Mouse (Mus musculus): ENCODE measurements around the gene Eef1g. TPM values are rescaled to one million over a fixed set of nuclear protein-coding genes. Genes with fewer than 3 reads are reported as not detected.

Gene Eef1g
- polyA plus RNA-seq, 1 experiment from 2014 or later = 476 TPM

GRCm38 (mm10) chr19:8988346-8989065 is 21.7 kb downstream of the Eef1g start:
- WGBS = 7% methylated on average over 15 of the region's 15 CpGs
- Histone ChIP-seq H3K9ac (replicated peaks) (peak overlapping the region; percentile 88), H3K27ac (peak overlapping the region; percentile 96), H3K9me3 (no peaks in the 10 kb centered on the region), H3K4me3 (replicated peaks) (peak overlapping the region; percentile 81), H3K36me3 (no peaks in the 10 kb centered on the region), H3K27me3 (no peaks in the 10 kb centered on the region), H3K4me2 (peak overlapping the region; percentile 79), H3K4me1 (replicated peaks) (peaks cover 62% of the 10 kb centered on the region)
- ATAC-seq (ENCODE audit: insufficient number of reproducible peaks, insufficient read depth, low FRiP score, low TSS enrichment, low read depth) = no peak

GRCm38 (mm10) chr19:8989066-8989566 is 22.3 kb downstream of the Eef1g start, which contains the start of gene Ahnak:
Gene Ahnak (plus strand): TSS chr19:8989284.
- Histone ChIP-seq H3K4me1 (replicated peaks) (peaks cover 58% of the 10 kb centered on the region), H3K27ac (peak within 1 kb of the TSS; percentile 96), H3K4me2 (peak within 1 kb of the TSS; percentile 79), H3K36me3 (no peaks in the 10 kb centered on the region), H3K9ac (replicated peaks) (peak within 1 kb of the TSS; percentile 88), H3K4me3 (replicated peaks) (peak within 1 kb of the TSS; percentile 81), H3K9me3 (no peaks in the 10 kb centered on the region), H3K27me3 (no peaks in the 10 kb centered on the region)
- ATAC-seq (ENCODE audit: insufficient number of reproducible peaks, insufficient read depth, low FRiP score, low TSS enrichment, low read depth) = peak; percentile 48
- WGBS = under 1% methylated on average over 41 of the region's 42 CpGs

- no peaks in the 10 kb centered on the region for H3K36me3 ChIP-seq
- peak; percentile 84 for ATAC-seq (ENCODE audit: insufficient number of reproducible peaks, insufficient read depth, low FRiP score, low TSS enrichment, low read depth)
- no peaks in the 10 kb centered on the region for H3K9me3 ChIP-seq
- WGBS = under 1% methylated on average over 53 of the region's 53 CpGs
- no peaks in the 10 kb centered on the region for H3K27me3 ChIP-seq
- peaks cover 51% of the 10 kb centered on the region for H3K4me1 ChIP-seq (replicated peaks)
- H3K9ac ChIP-seq (replicated peaks) = peak overlapping the region; percentile 88
- H3K4me2 ChIP-seq = peak overlapping the region; percentile 79
- peak overlapping the region; percentile 96 for H3K27ac ChIP-seq
- H3K4me3 ChIP-seq (replicated peaks) = peak overlapping the region; percentile 81
Observed at GRCm38 (mm10) chr19:8989567-8990431, 23.0 kb downstream of the Eef1g start.

- Histone ChIP-seq H3K9me3 (no peaks in the 10 kb centered on the region), H3K27ac (peak overlapping the region; percentile 96), H3K4me1 (replicated peaks) (peaks cover 47% of the 10 kb centered on the region), H3K36me3 (no peaks in the 10 kb centered on the region), H3K4me2 (peak overlapping the region; percentile 79), H3K27me3 (no peaks in the 10 kb centered on the region), H3K4me3 (replicated peaks) (peak overlapping the region; percentile 81), H3K9ac (replicated peaks) (peak overlapping the region; percentile 88)
- 12% methylated on average over 15 of the region's 15 CpGs for WGBS
- ATAC-seq (ENCODE audit: insufficient number of reproducible peaks, insufficient read depth, low FRiP score, low TSS enrichment, low read depth) = peak; percentile 81
Observed at GRCm38 (mm10) chr19:8990432-8991102, 23.7 kb downstream of the Eef1g start.

- ATAC-seq (ENCODE audit: insufficient number of reproducible peaks, insufficient read depth, low FRiP score, low TSS enrichment, low read depth) = no peak
- no peaks in the 10 kb centered on the region for H3K27me3 ChIP-seq
- H3K9me3 ChIP-seq = no peaks in the 10 kb centered on the region
- H3K36me3 ChIP-seq = no peaks in the 10 kb centered on the region
- H3K27ac ChIP-seq = peak overlapping the region; percentile 96
- peaks cover 47% of the 10 kb centered on the region for H3K4me1 ChIP-seq (replicated peaks)
- peak overlapping the region; percentile 79 for H3K4me2 ChIP-seq
- WGBS = 69% methylated on average over 4 of the region's 4 CpGs
- 0 out of 2 replicates have a peak overlapping the region, but pooled peaks have one; percentile 88 for H3K9ac ChIP-seq (replicated peaks)
- H3K4me3 ChIP-seq (replicated peaks) = peak overlapping the region; percentile 81
Observed at GRCm38 (mm10) chr19:8991245-8991870, 24.5 kb downstream of the Eef1g start.

GRCm38 (mm10) chr19:8991871-8992735 is 25.3 kb downstream of the Eef1g start:
- Histone ChIP-seq H3K4me2 (peak overlapping the region; percentile 79), H3K9me3 (no peaks in the 10 kb centered on the region), H3K27me3 (no peaks in the 10 kb centered on the region), H3K27ac (peak overlapping the region; percentile 96), H3K4me3 (replicated peaks) (peak overlapping the region; percentile 81), H3K36me3 (no peaks in the 10 kb centered on the region), H3K9ac (replicated peaks) (no peak overlapping the region), H3K4me1 (replicated peaks) (peaks cover 50% of the 10 kb centered on the region)
- WGBS = 85% methylated on average over 13 of the region's 13 CpGs
- no peak for ATAC-seq (ENCODE audit: insufficient number of reproducible peaks, insufficient read depth, low FRiP score, low TSS enrichment, low read depth)

GRCm38 (mm10) chr19:8992769-8993624 is 26.2 kb downstream of the Eef1g start:
- ATAC-seq (ENCODE audit: insufficient number of reproducible peaks, insufficient read depth, low FRiP score, low TSS enrichment, low read depth) = no peak
- Histone ChIP-seq H3K4me1 (replicated peaks) (peaks cover 54% of the 10 kb centered on the region), H3K27me3 (no peaks in the 10 kb centered on the region), H3K9me3 (no peaks in the 10 kb centered on the region), H3K27ac (peak overlapping the region; percentile 96; the same call in 1 of the 2 replicates), H3K4me2 (peak overlapping the region; percentile 37), H3K36me3 (no peaks in the 10 kb centered on the region), H3K4me3 (replicated peaks) (peak overlapping the region; percentile 5; the same call in 1 of the 2 replicates), H3K9ac (replicated peaks) (no peak overlapping the region)
- WGBS = 30% methylated on average over 12 of the region's 12 CpGs

GRCm38 (mm10) chr19:8993625-8993912 is 26.7 kb downstream of the Eef1g start:
- WGBS = 66% methylated on average over 2 of the region's 2 CpGs
- no peak overlapping the region for H3K4me2 ChIP-seq

GRCm38 (mm10) chr19:8994813-8995607 is 28.2 kb downstream of the Eef1g start:
- H3K9ac ChIP-seq (replicated peaks) = no peak overlapping the region
- no peaks in the 10 kb centered on the region for H3K27me3 ChIP-seq
- peaks cover 50% of the 10 kb centered on the region for H3K4me1 ChIP-seq (replicated peaks)
- H3K9me3 ChIP-seq = no peaks in the 10 kb centered on the region
- H3K4me3 ChIP-seq (replicated peaks) = no peak overlapping the region
- peaks cover 7% of the 10 kb centered on the region for H3K36me3 ChIP-seq
- H3K4me2 ChIP-seq = no peak overlapping the region
- no peak for ATAC-seq (ENCODE audit: insufficient number of reproducible peaks, insufficient read depth, low FRiP score, low TSS enrichment, low read depth)
- WGBS = 78% methylated on average over 10 of the region's 10 CpGs
- no peak overlapping the region for H3K27ac ChIP-seq

More at GRCm38 (mm10) chr19:8993625-8993912, 26.7 kb downstream of the Eef1g start:
- Histone ChIP-seq H3K4me1 (replicated peaks) (peaks cover 53% of the 10 kb centered on the region), H3K9me3 (no peaks in the 10 kb centered on the region), H3K27ac (no peak overlapping the region), H3K27me3 (no peaks in the 10 kb centered on the region), H3K9ac (replicated peaks) (no peak overlapping the region), H3K4me3 (replicated peaks) (no peak overlapping the region), H3K36me3 (no peaks in the 10 kb centered on the region)
- ATAC-seq (ENCODE audit: insufficient number of reproducible peaks, insufficient read depth, low FRiP score, low TSS enrichment, low read depth) = no peak
